Mouse (Mus musculus) thymus, adult 2 months (tissue): ENCODE data around the gene Ano1. TPM values are rescaled to one million over a fixed set of nuclear protein-coding genes. Genes with fewer than 3 reads are reported as not detected.
A peak's percentile ranks its signal among the peaks of the same experiment; 100 is the strongest.

Source experiments
- DNase-seq: peaks from one replicate; pipeline ENCODE4 v3.0.0; 2021
- H3K27ac ChIP-seq: fragments of 200-500 bp; 2 replicates; pipeline ENCODE4 v1.5.1; 2012; ENCODE audit warnings: low read length, control low read depth; ENCODE audit not compliant: control insufficient read depth, insufficient read depth
- H3K27me3 ChIP-seq: fragments of 200-500 bp; 2 replicates; pipeline ENCODE4 v1.6.1; 2012; ENCODE audit warnings: mild to moderate bottlenecking, low read length, moderate library complexity, mixed read lengths; ENCODE audit not compliant: control insufficient read depth, insufficient read depth
- H3K36me3 ChIP-seq: fragments of 200-500 bp; 2 replicates; pipeline ENCODE4 v1.6.1; 2012; ENCODE audit warnings: mild to moderate bottlenecking, low read length, moderate library complexity; ENCODE audit not compliant: control insufficient read depth, insufficient read depth
- H3K4me1 ChIP-seq: fragments of 200-500 bp; replicated peaks from 2 replicates; pipeline ENCODE4 v1.6.1; 2012; ENCODE audit warnings: low read length; ENCODE audit not compliant: control insufficient read depth, insufficient read depth
- H3K4me3 ChIP-seq: fragments of 200-500 bp; 2 replicates; pipeline ENCODE4 v1.5.1; 2012; ENCODE audit warnings: mild to moderate bottlenecking, low read length, control low read depth, moderate library complexity; ENCODE audit not compliant: control insufficient read depth, insufficient read depth
- CTCF ChIP-seq: fragments of 200-500 bp; IDR thresholded peaks from 2 replicates; pipeline ENCODE4 v1.5.1; 2012; ENCODE audit warnings: mild to moderate bottlenecking, control low read depth, low read length, moderate library complexity, borderline replicate concordance; ENCODE audit not compliant: control insufficient read depth, poor library complexity, insufficient read depth; ENCODE audit errors: extremely low read depth
- POLR2A ChIP-seq: fragments of 200-500 bp; IDR thresholded peaks from 2 replicates; pipeline ENCODE4 v1.6.1; 2012; ENCODE audit warnings: mild to moderate bottlenecking, low read length, control low read depth, moderate library complexity; ENCODE audit not compliant: control insufficient read depth, poor library complexity, insufficient read depth; ENCODE audit errors: extremely low read depth
- WGBS: fragments of 180-500 bp; shearing (Covaris S2); methylation state at CpG from one replicate; pipeline ENCODE4 v1.1.7; 2018; 5-methylcytosine and 5-hydroxymethylcytosine counted together
- polyA plus RNA-seq: library from polyadenylated mRNA; depleted of rRNA; stranded (reverse); fragments of >200 nt; gene quantifications from 2 replicates; pipeline ENCODE4 v1.2.3, GENCODE M21; 2012

Ano1 gene
- polyA plus RNA-seq, 1 experiment: 3.7 TPM

GRCm38 (mm10) chr7:144779691-144780090, 27.9 kb upstream of the Ano1 start:
- no peaks in the 10 kb centered on the region for H3K27me3 ChIP-seq

GRCm38 (mm10) chr7:144777805-144778204, 26.0 kb upstream of the Ano1 start:
- Histone ChIP-seq H3K36me3 (no peaks in the 10 kb centered on the region), H3K27ac (no peak overlapping the region), H3K4me1 (no peaks in the 10 kb centered on the region), H3K27me3 (no peaks in the 10 kb centered on the region), H3K4me3 (no peak overlapping the region)
- no peak for DNase-seq
- 12% methylated on average over 4 of the region's 4 CpGs for WGBS
- no peak for TF ChIP-seq POLR2A
- TF ChIP-seq CTCF: no peak

More at GRCm38 (mm10) chr7:144779691-144780090, 27.9 kb upstream of the Ano1 start:
- Histone ChIP-seq H3K4me3 (no peak overlapping the region), H3K36me3 (no peaks in the 10 kb centered on the region), H3K4me1 (no peaks in the 10 kb centered on the region), H3K27ac (no peak overlapping the region)
- DNase-seq: no peak
- TF ChIP-seq CTCF (no peak), POLR2A (no peak)
- WGBS: 61% methylated on average over 2 of the region's 2 CpGs

- no peak overlapping the region for H3K27ac ChIP-seq
- 40% methylated on average over 6 of the region's 6 CpGs for WGBS
- TF ChIP-seq CTCF (peak; percentile 78), POLR2A (no peak)
These were observed 24.2 kb upstream of the Ano1 start for GRCm38 (mm10) chr7:144775804-144776447.

GRCm38 (mm10) chr7:144775214-144775613, 23.4 kb upstream of the Ano1 start:
- H3K36me3 ChIP-seq: no peaks in the 10 kb centered on the region
- 91% methylated on average over 3 of the region's 3 CpGs for WGBS
- no peak overlapping the region for H3K27ac ChIP-seq
- no peak for TF ChIP-seq POLR2A
- no peak for TF ChIP-seq CTCF
- DNase-seq: no peak
- H3K4me1 ChIP-seq: no peaks in the 10 kb centered on the region
- no peaks in the 10 kb centered on the region for H3K27me3 ChIP-seq
- no peak overlapping the region for H3K4me3 ChIP-seq

More at GRCm38 (mm10) chr7:144775804-144776447, 24.2 kb upstream of the Ano1 start:
- Histone ChIP-seq H3K36me3 (no peaks in the 10 kb centered on the region), H3K4me1 (no peaks in the 10 kb centered on the region), H3K4me3 (no peak overlapping the region), H3K27me3 (no peaks in the 10 kb centered on the region)
- DNase-seq: peak; percentile 66

- no peaks in the 10 kb centered on the region for H3K27me3 ChIP-seq
- no peak overlapping the region for H3K4me3 ChIP-seq
- WGBS: 28% methylated on average over 2 of the region's 2 CpGs
- no peak overlapping the region for H3K27ac ChIP-seq
- no peaks in the 10 kb centered on the region for H3K36me3 ChIP-seq
- no peak for DNase-seq
- no peak for TF ChIP-seq POLR2A
- TF ChIP-seq CTCF: no peak
- no peaks in the 10 kb centered on the region; the same call in 1 of the 2 replicates for H3K4me1 ChIP-seq
These were observed 22.5 kb upstream of the Ano1 start for GRCm38 (mm10) chr7:144774283-144774682.

GRCm38 (mm10) chr7:144770116-144770515, 18.3 kb upstream of the Ano1 start:
- Histone ChIP-seq H3K36me3 (no peaks in the 10 kb centered on the region), H3K4me3 (no peak overlapping the region), H3K27ac (no peak overlapping the region), H3K4me1 (no peaks in the 10 kb centered on the region; the same call in 1 of the 2 replicates), H3K27me3 (no peaks in the 10 kb centered on the region)
- 4% methylated on average over 3 of the region's 3 CpGs for WGBS
- TF ChIP-seq POLR2A: no peak
- TF ChIP-seq CTCF: no peak
- no peak for DNase-seq
